Comparison of ENCODE assay signal across 17 mouse cellular contexts in genomic region chr6:118292272-118292671, GRCm38 (mm10).
"Had no signal": no experiment of that assay in that cellular context is flagged by ENCODE, and none has a peak within 500 bp of the region (broad histone marks: within the 10 kb centered on the region; RNA-seq: fewer than 3 reads in every experiment).

No protein-coding gene starts in this region.

- DNase-seq: kidney, postnatal 10 days; kidney, postnatal 36 days; layer of hippocampus, postnatal 36 days; liver, embryonic 13.5 days; lung, adult 2 months; lung, postnatal 14 days; lung, postnatal 4 days; thymus, adult 2 months; thymus, postnatal 14 days; thymus, postnatal 4 days had no signal

- H3K36me3 ChIP-seq: kidney, embryonic 15.5 days; liver, embryonic 13.5 days; midbrain, embryonic 12.5 days; neural tube, embryonic 13.5 days had no signal

- H3K4me1 ChIP-seq: kidney, embryonic 15.5 days; liver, embryonic 13.5 days; midbrain, embryonic 12.5 days; neural tube, embryonic 13.5 days had no signal

- H3K27ac ChIP-seq: kidney, embryonic 15.5 days; left cerebral cortex, adult 2 months; liver, embryonic 13.5 days; midbrain, embryonic 12.5 days; neural tube, embryonic 13.5 days; stomach, postnatal 0 days had no signal

- H3K9ac ChIP-seq: kidney, embryonic 15.5 days; liver, embryonic 13.5 days; midbrain, embryonic 12.5 days; neural tube, embryonic 13.5 days had no signal

- H3K9me3 ChIP-seq: kidney, embryonic 15.5 days; liver, embryonic 13.5 days; midbrain, embryonic 12.5 days; neural tube, embryonic 13.5 days had no signal

- H3K4me3 ChIP-seq: kidney, embryonic 15.5 days; left cerebral cortex, adult 2 months; liver, embryonic 13.5 days; midbrain, embryonic 12.5 days; myocyte; neural tube, embryonic 13.5 days had no signal

- ATAC-seq: midbrain, embryonic 16.5 days had no signal

- H3K4me2 ChIP-seq: kidney, embryonic 15.5 days; liver, embryonic 13.5 days; midbrain, embryonic 12.5 days; neural tube, embryonic 13.5 days had no signal

- H3K27me3 ChIP-seq: kidney, embryonic 15.5 days; liver, embryonic 13.5 days; midbrain, embryonic 12.5 days; neural tube, embryonic 13.5 days had no signal
